Mouse (Mus musculus) left cerebral cortex, adult 9 months (tissue): ENCODE results near the gene Rab11fip3.
A peak's percentile ranks its signal among the peaks of the same experiment; 100 is the strongest.

Experiments used
- DNase-seq, 2 experiments: peaks; one replicate each; pipeline ENCODE4 v3.0.0; 2022; ENCODE audit warnings: low spot score in 2 of 2

Gene Rab11fip3

DNA sequence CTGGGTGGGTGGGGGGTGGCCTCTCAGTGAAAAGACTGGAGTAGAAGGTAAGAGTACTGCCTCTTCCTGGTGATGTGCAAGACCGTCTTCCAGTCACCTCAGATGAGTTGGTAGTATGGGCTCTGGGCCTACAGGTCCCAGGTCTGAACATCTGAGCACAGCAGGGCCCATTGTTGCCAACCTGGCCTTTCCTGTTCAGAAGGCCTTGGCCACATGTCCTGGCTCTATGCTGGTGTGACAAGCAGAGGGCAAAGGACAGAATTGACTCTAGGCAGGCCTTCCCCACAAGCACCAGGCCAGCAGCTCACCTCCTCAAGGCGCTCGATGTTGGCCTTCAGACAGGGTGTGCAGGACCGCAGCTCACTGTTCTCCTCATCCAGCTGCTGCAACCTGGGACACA is 77.1 kb downstream of the Rab11fip3 start:
- DNase-seq = no peak

GRCm38 (mm10) chr17:25990331-25990730 is 79.0 kb downstream of the Rab11fip3 start:
- no peak for DNase-seq

DNA sequence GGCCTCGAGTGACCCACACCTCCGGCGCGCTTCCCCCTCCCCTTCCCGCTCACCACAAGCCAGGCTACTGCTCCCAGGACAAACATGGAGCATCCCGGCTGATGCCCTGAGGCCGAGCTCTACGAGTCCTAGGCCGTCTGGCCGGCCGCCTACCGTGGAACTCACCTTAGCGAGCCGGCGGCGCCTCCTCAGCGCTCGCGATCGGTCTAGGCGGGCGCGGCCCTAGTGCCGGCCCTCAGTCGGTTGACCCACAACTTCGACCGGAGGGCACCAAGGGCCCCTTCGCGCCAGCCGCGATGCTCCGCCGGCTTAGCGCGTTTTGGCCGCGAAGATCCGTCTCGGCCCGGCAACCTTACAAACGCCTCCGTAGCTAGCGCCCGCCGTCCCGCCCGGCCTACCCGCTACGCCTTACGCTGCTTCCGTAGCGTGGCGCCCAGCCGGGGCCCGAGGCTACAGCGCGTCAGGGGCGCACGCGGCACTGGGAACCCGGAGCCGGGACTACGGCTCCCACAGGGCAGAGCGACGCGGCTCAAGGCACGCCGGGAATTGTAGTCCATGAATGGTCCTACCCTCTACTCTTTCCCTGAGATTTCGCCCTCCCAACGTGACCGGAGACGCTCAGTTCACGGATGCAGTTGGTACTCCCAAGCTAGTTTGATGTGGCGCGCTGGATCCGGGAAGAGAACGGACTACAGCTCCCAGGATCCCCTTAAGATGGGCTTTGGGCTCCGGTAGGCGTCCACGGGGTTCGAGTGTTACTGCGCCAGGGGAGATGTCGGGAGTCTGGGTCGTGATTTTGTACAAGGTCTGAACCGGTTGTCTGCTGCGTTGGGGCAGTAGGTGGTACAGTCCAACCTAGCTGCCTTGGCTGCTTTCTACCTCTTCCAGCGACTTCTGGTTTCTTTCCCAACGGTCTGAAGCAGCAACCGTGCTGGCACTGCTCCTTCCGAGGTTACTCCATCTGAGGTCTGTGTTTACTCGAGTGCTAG is 83.8 kb downstream of the Rab11fip3 start, which contains the start of gene Capn15:
Gene Capn15 (minus strand): TSS at position 491 of the 989 bp plus-strand sequence.
- peak; percentile 94 to 96 for DNase-seq

GRCm38 (mm10) chr17:25984556-25985305 is 84.6 kb downstream of the Rab11fip3 start:
- no peak for DNase-seq

DNA sequence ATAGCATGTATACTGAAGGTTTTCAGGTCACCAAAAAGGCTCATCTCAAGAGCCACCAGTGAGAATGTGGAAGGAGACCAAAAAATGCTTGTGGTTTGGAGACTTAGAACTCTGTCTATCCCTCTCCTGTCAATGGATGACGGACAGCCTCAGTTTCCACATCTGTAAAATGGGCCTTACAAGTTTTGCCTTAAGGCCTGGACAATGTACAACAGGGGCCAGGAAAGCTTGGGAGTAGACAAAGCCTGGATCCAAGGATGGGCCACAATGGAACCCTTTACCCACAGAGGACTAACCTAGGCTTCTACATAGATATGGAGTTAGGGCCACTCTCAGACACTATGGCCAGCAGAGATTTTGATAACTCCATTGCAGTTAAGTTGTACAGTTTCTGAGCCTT is 85.3 kb downstream of the Rab11fip3 start:
- no peak for DNase-seq

DNA sequence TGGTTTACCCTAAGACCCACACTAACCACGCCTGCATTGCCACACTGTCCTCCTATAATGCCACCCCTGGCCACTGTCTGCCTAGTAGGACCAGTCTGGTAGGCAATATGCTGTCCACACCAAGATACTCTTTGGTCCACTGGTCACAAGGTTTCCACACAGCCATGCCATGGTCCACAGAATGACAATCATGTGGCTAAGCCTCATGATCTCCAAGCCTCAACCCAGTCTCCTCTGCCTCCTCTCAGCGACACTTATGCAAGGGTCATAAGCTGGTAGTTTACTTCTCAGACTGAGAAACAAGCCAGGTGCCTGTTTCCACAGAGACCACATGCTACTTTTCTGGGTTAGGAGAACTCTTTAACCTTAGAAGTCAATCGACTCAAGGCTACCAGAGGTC is 86.4 kb downstream of the Rab11fip3 start:
- no peak for DNase-seq

GRCm38 (mm10) chr17:25980854-25981253 is 88.5 kb downstream of the Rab11fip3 start:
- peak in 1 of 2 experiments; percentile 58 for DNase-seq

- no peak for DNase-seq
Observed at GRCm38 (mm10) chr17:25979829-25980738, 89.3 kb downstream of the Rab11fip3 start.

- no peak for DNase-seq
Observed at GRCm38 (mm10) chr17:25970954-25971707, 98.2 kb downstream of the Rab11fip3 start.

DNA sequence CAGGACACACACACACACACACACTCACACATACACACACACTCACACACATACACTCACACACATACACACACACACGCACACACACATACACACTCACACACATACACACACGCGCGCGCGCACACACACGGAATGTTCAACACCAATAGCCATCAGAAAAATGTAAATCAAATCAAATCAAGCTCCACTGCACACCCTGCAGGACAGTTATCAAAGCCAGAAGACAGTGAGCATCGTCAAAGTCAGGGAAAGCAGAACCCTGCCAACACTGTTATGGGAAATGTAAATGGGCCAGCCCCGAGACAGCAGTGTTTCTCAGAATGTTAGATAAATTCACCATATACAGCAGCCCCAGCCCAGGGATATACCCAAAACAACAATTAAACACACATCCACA is 98.9 kb downstream of the Rab11fip3 start:
- DNase-seq = no peak

GRCm38 (mm10) chr17:25968176-25968575 is 101.2 kb downstream of the Rab11fip3 start:
- DNase-seq = no peak

DNA sequence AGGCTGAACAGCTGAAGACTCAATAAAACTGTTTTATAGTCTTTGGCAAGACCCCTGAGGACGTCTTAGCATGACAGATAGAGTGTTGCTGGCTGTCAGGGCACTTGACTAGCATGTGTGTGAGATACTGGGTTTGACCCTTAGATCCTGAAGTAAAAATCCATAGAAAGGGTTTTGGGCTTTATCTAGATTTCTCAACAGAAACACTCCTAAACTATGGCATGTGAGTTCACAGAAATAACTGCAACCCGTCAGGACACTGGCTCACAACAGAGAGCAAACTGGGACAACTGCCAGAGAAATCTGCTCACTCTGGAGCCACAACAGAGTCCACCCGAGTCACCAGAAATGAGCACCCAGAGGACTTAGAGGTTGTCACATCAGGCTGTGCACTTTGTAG is 101.7 kb downstream of the Rab11fip3 start:
- DNase-seq = no peak

DNA sequence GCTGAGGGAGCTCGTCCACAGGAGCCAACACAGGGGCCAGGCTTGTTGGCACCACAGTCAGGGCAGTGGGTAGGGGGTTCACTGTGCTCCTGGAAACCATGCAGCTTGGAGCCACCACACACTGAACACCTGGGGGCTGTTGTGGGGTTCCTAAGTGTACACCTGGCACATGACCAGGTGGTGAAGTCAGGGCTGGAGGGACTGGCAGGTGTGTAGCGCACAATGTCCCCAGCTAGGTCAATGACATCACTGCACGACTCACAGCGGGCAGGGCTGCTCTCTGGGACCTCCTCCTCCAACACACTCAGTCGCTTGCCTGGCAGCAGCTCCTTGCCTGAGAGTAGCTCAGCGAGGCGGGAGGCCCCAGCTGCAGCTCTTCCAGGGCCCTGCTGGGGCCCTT is 105.1 kb downstream of the Rab11fip3 start:
- DNase-seq = no peak

- DNase-seq = no peak
Observed at GRCm38 (mm10) chr17:25962413-25962905, 106.9 kb downstream of the Rab11fip3 start.

DNA sequence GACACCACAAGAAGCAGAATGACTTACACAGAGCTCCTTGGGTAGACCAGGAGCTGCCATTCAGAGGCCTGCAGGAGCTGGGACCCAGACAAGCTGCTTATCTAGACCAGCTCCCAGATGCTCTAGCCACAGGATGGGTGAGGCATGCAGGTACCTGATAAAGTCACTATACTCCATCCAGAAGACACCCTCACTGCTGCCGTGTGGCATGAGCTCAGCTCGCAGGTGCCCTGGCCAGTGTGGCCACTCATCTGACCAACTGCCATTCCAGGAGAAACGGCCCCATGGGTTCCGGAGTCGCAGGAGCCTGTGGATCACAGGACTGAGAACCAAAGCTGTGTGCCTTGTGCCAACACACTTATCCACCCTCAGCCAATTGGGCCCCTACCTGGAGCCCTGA is 107.8 kb downstream of the Rab11fip3 start:
- DNase-seq = no peak

- DNase-seq = no peak
Observed at GRCm38 (mm10) chr17:25959630-25960467, 109.5 kb downstream of the Rab11fip3 start.

- no peak for DNase-seq
Observed at GRCm38 (mm10) chr17:25958771-25959494, 110.4 kb downstream of the Rab11fip3 start.

DNA sequence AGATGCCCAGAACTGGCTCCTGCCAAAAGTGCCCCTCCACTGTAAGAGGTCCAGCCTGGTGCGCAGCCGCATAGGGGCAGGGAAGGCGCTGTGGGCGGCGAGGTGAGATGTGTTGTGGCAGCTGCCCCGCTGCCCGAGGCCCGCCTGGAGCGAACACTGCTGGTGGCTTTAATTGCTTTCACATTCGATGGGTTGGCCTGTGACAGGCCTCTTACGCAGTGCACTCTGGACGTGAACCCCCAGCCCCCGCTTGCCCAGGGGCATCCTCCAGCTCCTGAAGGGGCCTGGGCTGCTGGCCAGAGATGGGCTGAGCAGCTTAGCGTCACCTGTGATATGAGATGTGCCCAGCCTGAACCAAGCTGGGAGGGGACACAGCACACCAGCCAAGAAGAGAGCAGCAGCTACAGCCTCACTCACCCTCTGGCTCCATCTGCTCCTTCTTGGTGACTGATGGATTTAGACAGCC is 111.7 kb downstream of the Rab11fip3 start:
- DNase-seq = no peak

DNA sequence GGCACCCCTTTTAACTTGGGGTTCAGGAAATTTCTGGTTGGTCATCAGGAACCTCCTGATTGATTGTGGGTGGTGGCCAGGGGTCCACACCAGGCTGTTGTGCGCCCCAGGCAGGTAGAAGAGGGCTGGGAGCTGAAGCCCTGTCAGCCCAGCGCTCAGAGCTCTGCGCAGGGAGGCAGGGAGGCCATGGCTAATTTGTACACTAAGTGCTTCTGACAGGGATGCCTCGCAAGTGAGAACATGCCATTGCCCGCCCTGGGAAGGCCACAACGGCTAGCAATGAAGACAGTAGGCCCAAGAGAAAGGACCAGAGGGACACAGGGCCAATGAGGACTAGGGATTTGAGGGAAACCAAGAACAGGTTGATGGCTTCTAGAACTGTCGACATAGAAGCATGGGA is 112.7 kb downstream of the Rab11fip3 start:
- DNase-seq = no peak
